Mouse (Mus musculus) cortical plate, adult 2 months (tissue): Measurements from ENCODE around the gene Capn5. TPM values are rescaled to one million over a fixed set of nuclear protein-coding genes. Genes with fewer than 3 reads are reported as not detected.
A peak's percentile ranks its signal among the peaks of the same experiment; 100 is the strongest.

Experiments
- H3K27ac ChIP-seq: fragments of 200-500 bp; 2 replicates; pipeline ENCODE4 v1.5.1; 2012; ENCODE audit warnings: low read length, control low read depth, inconsistent platforms; ENCODE audit not compliant: insufficient read depth
- H3K4me1 ChIP-seq: fragments of 200-500 bp; 2 replicates; pipeline ENCODE4 v1.6.1; 2011; ENCODE audit warnings: low read length; ENCODE audit not compliant: control insufficient read depth, insufficient read depth
- H3K4me3 ChIP-seq: fragments of 200-500 bp; 2 replicates; pipeline ENCODE4 v1.5.1; 2011; ENCODE audit warnings: mild to moderate bottlenecking, low read length, control low read depth; ENCODE audit not compliant: insufficient read depth
- CTCF ChIP-seq: fragments of 200-500 bp; IDR thresholded peaks from 2 replicates; pipeline ENCODE4 v1.5.1; 2011; ENCODE audit warnings: mild to moderate bottlenecking, control low read depth, low read length; ENCODE audit not compliant: insufficient read depth; ENCODE audit errors: extremely low read depth
- POLR2A ChIP-seq: fragments of 200-500 bp; IDR thresholded peaks from 2 replicates; pipeline ENCODE4 v1.6.1; 2011; ENCODE audit warnings: mild to moderate bottlenecking, low read length, control low read depth; ENCODE audit not compliant: insufficient read depth; ENCODE audit errors: extremely low read depth
- polyA plus RNA-seq: library from polyadenylated mRNA; depleted of rRNA; stranded (reverse); fragments of >200 nt; gene quantifications from 2 replicates; pipeline ENCODE4 v1.2.3, GENCODE M21; 2012; rRNA removed

Gene Capn5
- 36.1 and 36.5 TPM in 2 replicates for polyA plus RNA-seq

DNA sequence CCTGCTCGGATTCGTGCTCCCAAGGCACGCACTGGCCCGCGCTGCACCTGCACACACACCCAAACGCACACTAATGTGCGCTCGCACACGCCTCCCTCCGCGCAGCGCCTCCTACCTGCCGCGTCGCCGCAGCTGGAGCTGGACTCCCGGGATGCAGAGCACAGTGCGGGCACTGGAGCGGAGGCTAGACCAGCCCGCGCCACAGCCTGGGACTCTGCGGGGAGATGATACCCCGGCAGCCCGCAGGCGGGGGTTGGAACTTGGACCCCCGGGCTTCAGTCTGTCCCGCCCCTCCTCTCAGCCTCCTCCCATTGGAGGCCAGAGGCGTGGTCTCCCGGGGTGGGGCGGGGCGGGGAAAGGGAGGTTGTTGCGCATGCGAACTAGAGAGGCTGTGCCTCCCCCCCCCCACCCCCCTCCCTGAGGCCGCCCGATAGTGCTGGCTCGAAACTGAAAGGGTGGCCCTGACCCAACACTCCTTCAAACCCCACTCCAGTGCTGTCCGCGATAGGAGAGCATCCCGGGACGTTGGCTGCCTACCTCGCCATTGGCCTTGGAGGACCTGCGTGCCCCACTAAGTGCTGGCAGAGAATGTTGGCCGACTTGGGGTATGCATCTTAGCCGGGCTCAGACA, at the start of gene Capn5:
Capn5 (minus strand) TSS at position 346 of the 631 bp plus-strand sequence.
- H3K27ac ChIP-seq = peak within 1 kb of the TSS; percentile 63
- TF ChIP-seq CTCF = peak; percentile 32
- peak; percentile 63; the same call in 1 of the 2 replicates for TF ChIP-seq POLR2A
- peak within 1 kb of the TSS; percentile 93 for H3K4me3 ChIP-seq
- H3K4me1 ChIP-seq = no peaks in the 10 kb centered on the region

DNA sequence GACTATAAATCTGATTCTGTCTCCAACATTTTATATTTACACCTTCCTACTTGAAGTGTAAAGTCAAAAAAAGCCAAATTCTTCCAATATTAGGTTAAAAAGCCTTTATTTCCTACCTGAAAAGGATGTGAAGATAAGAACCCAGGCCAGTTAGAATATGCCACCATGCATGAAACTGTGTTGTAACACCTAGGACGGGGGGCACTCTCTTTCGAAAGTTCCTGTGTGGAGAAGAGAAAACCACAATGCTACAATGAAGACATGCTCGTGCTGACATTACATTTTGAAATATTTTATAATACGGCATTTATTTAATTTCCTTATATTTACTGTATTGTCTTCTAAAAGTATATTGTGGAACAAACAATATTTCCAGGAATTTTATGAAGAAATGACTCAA, 45.7 kb upstream of the Capn5 start:
- no peaks in the 10 kb centered on the region for H3K4me1 ChIP-seq
- TF ChIP-seq POLR2A (no peak), CTCF (no peak)
- H3K27ac ChIP-seq = no peak overlapping the region
- no peak overlapping the region for H3K4me3 ChIP-seq

DNA sequence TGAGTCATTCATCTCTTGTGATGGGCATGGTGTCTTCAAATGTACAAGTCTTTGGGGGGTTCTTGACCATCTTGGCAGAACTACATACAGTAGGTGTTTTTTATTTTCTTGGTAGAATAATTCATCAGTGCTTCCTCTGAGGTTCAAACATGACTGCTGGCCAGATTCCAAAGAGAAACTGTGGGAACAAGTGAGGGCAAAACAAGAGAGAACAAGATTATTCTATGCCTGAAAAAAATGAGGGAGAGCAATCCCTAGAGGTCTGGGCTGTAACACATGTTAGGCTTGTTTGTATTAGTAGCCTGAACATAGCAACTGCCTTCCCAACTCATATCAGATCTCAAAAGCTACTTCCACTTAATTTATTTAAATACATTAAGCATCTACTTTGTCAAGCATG, 38.6 kb upstream of the Capn5 start:
- Histone ChIP-seq H3K4me3 (no peak overlapping the region), H3K27ac (no peak overlapping the region), H3K4me1 (no peaks in the 10 kb centered on the region)
- TF ChIP-seq CTCF = no peak
- TF ChIP-seq POLR2A = no peak

DNA sequence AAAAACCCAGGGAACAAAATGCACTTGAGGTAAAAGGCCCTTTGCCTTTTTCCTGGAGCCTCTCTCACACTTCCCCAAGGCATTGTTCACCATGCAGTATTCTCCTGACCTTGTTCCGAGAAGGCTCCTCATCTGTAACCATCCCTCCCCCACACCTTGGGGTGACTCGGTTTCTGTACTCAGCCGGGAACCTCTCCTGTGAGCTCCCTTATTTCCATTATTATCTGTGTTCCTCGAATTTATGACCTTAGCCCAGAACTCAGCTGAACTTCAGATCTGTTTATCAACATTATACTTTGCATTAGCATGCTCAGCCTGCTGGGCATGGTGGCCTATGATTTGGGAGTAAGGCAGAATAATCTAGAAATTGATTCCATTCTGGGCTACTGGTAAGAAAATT, 24.9 kb upstream of the Capn5 start:
- H3K27ac ChIP-seq = no peak overlapping the region
- TF ChIP-seq CTCF (no peak), POLR2A (no peak)
- no peaks in the 10 kb centered on the region for H3K4me1 ChIP-seq
- H3K4me3 ChIP-seq = no peak overlapping the region

DNA sequence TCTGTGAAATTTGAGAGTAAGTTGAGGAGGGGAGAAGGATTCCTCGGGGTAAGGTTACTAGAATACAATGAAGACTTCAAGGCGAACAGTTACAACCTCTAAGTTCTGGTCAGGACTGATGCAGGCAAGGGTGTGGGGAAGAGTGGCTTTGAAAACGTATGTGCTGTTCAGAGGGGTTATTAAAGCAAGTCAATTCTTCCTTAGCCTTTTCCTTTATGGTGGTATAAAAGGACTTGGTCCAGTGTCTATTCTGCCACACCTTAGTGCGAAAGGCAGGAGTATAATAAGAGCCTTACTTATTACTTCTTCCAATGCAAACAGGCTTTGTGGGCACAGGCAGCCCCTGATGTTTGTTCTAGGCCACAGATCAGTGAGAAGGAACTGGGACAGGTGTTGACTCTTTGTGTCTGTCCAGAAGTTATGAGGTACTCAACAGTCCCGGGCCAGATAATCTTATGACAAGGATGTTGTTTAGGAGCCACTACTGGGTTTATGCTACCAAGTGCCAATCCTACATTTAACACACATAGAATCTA, 23.5 kb upstream of the Capn5 start:
- Histone ChIP-seq H3K27ac (no peak overlapping the region), H3K4me1 (no peaks in the 10 kb centered on the region; the same call in 1 of the 2 replicates), H3K4me3 (no peak overlapping the region)
- no peak for TF ChIP-seq POLR2A

DNA sequence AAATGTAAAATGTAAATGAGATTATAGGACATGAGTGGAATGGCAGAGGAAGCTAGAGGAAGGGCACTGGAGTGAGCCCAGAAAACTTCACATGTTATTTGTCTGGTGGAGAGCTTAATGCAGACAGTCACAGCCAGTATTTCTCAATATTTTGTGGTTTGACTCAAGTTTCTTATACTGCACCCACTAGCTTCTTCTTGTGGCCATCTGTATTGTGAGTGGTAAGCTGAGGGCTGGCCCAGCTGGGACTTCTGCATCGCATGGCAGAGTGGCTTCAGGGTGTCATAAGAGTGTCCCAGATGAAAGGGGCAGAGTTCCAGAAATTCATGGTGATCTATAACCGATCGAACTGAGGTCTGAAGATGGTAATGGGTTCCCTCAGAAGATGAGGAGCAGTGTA, 22.3 kb upstream of the Capn5 start:
- Histone ChIP-seq H3K27ac (no peak overlapping the region), H3K4me3 (no peak overlapping the region), H3K4me1 (no peaks in the 10 kb centered on the region; the same call in 1 of the 2 replicates)
- TF ChIP-seq CTCF = no peak
- no peak for TF ChIP-seq POLR2A

DNA sequence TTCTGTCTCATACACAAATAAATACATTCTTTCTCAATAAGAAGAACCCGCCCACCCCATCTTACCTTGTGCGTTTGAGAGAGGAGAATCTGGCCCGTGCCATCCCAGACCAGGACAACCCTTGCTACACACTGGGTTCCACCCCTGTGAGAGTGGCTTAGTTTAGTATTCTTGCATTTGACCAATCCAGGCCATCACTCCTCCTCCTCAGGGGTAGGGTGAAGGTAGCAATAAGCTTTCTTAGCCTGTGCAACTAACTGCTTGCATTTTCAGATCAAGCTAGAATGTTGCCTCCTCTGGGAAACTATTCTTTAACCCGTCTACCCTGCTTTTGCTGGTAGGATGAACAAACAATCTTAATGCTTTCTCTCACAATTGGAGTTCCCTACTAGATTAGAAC, 21.3 kb upstream of the Capn5 start, which contains the start of gene B3gnt6:
B3gnt6 (minus strand) TSS at position 101 of the 400 bp plus-strand sequence.
- Histone ChIP-seq H3K4me3 (no peak within 1 kb of the TSS), H3K27ac (no peak within 1 kb of the TSS), H3K4me1 (no peaks in the 10 kb centered on the region; the same call in 1 of the 2 replicates)
- TF ChIP-seq POLR2A (no peak), CTCF (no peak)

DNA sequence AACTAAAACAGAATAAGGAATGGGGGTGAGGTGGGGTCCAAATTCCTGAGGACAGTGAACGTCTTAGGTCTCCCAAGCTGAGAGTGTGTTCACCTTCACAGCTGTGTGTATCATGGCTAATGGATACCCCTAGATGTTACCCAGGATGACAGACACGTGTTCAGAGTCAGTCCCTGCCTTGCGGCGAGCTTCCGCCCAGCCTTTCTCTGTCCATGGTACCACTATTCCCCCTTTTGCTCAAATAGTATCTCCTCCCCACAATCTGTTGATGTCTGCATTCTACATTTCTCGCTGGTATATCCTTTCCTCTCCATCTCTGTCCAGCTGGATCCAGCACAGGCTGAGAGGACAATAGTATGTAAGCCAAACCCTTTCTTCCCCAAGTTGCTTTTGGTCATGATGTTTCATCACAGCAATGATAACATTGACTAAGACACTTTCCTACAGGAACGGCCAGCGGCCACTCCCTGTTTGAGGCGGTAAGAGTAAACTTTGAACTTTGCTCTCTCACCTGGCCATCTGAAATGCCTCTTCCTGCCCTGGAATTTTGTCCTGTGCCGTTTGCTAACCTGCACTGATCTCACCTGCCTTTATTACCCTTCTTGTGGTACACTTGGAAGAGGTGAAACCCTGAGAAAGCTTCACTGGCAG, 17.2 kb upstream of the Capn5 start:
- Histone ChIP-seq H3K27ac (no peak overlapping the region), H3K4me3 (no peak overlapping the region), H3K4me1 (no peaks in the 10 kb centered on the region; the same call in 1 of the 2 replicates)
- TF ChIP-seq CTCF (no peak), POLR2A (no peak)

DNA sequence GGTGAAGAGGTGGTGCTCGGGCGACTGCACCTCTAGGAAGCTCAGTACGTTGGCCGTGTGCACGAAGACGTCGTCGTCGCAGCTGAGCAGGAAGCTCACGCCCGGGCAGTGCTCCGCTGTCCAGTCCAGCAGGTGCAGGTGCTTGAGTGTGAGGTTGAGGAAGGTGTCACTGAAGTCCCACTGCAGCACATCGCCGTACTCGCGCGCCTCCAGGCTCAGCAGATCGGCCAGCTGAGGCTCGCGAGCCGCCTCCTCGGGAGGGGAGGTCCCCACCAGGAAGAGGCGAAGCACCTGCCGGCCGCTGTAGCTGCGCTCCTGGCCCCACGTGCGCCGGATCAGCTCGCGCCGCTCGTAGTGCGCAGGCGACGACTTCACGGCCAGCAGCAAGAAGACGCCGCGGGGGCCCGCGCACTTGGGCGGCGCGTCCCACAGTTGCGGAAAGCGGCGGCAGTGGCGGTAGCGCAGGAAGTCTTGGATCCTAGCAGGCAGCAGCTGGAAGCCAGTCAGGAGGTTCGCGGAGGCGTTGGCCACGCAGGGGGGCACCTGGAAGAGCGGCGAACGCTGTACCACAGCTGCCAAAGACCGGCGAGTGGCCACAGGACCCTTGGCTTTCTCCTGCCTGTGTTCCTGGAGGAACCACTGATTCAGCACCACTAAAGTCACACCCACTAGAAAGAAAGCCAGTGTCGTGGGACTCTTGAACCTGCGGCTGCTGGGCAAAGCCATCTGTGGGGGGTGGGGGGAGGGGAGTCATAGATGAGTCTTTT, 16.1 kb upstream of the Capn5 start:
- Histone ChIP-seq H3K27ac (no peak overlapping the region), H3K4me3 (peak overlapping the region; percentile 9), H3K4me1 (no peaks in the 10 kb centered on the region; the same call in 1 of the 2 replicates)
- no peak for TF ChIP-seq CTCF
- TF ChIP-seq POLR2A = no peak
